Mouse (Mus musculus): ENCODE measurements at regions not wholly inside any gene's neighbourhood (a gene's known extent, or its start where the extent isn't known, plus 50 kb on each side); places are given as distances from the start of the nearest gene placed in this dataset.

DNA sequence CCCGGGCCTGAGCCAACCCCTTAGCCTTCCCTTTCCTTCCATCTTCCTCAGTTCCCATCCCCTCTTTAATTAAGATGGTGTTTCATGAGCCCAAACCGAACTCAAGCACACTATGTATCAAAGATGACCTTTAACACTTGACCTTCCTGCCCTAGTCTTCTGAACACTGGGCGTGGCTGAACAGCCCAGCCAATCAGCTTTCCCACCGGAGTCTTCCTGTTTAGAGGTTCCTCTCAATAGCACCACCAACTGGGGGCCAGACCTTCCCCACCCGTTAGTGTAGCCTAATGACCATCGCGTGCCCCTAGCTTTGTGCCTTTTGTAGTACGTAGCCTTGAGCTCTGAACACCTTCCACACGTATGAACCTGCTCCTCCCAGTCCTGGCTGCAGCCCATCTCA is 215.0 kb upstream of the Sdk2 start:
- no peak for TF ChIP-seq CTCF (conservative IDR thresholded peaks at IDR 0.05; ENCODE audit: insufficient read depth, insufficient read length, low read depth, low read length)
- no peak for TF ChIP-seq POLR2A (IDR thresholded peaks at IDR 0.05; ENCODE audit: low read depth, low read length)

Measured in kidney, adult 2 months (tissue).